Mouse (Mus musculus) testis, postnatal 10 days (tissue): ENCODE results near the gene Pigl.
"Not testable (repeated sequence)": the region's sequence is repeated elsewhere in the genome, so short reads cannot be mapped to it uniquely, and the experiment has no call there.

Experiments used
- DNase-seq: peaks from one replicate; pipeline ENCODE4 v3.0.0; 2021; ENCODE audit warnings: low spot score

Pigl gene

GRCm38 (mm10) chr11:62458276-62458724, at the start of gene Pigl, which contains the start of gene Ncor1:
Gene Pigl, plus strand, starts transcription at chr11:62458460.
Gene Ncor1, minus strand, starts transcription at chr11:62458541.
- peak; percentile 85 for DNase-seq

GRCm38 (mm10) chr11:62408848-62409247, 49.4 kb upstream of the Pigl start:
- no peak for DNase-seq

- DNase-seq, result no peak
Measured at GRCm38 (mm10) chr11:62409611-62410010, 48.6 kb upstream of the Pigl start.

- no peak for DNase-seq
Measured at GRCm38 (mm10) chr11:62415026-62415425, 43.2 kb upstream of the Pigl start.

- DNase-seq, result no peak
Measured at GRCm38 (mm10) chr11:62424525-62424924, 33.7 kb upstream of the Pigl start.

GRCm38 (mm10) chr11:62426266-62426665, 32.0 kb upstream of the Pigl start:
- DNase-seq, result no peak

GRCm38 (mm10) chr11:62427105-62427504, 31.2 kb upstream of the Pigl start:
- no peak for DNase-seq

GRCm38 (mm10) chr11:62432211-62432610, 26.0 kb upstream of the Pigl start:
- no peak for DNase-seq

- DNase-seq, result no peak
Measured at GRCm38 (mm10) chr11:62440670-62441315, 17.5 kb upstream of the Pigl start.

GRCm38 (mm10) chr11:62445799-62446198, 12.5 kb upstream of the Pigl start:
- DNase-seq, result no peak

GRCm38 (mm10) chr11:62448971-62449370, 9.3 kb upstream of the Pigl start:
- no peak for DNase-seq

- no peak for DNase-seq
Measured at GRCm38 (mm10) chr11:62455193-62455592, 3.1 kb upstream of the Pigl start.

- no peak for DNase-seq
Measured at GRCm38 (mm10) chr11:62456021-62456482, 2.2 kb upstream of the Pigl start.

- peak; percentile 70 for DNase-seq
Measured at GRCm38 (mm10) chr11:62456483-62457172, 1.6 kb upstream of the Pigl start.

GRCm38 (mm10) chr11:62457241-62457890, 894 bp upstream of the Pigl start:
- peak; percentile 90 for DNase-seq

- DNase-seq, result no peak
Measured at GRCm38 (mm10) chr11:62457891-62458270, 379 bp upstream of the Pigl start.

GRCm38 (mm10) chr11:62458780-62459179, 520 bp downstream of the Pigl start:
- no peak for DNase-seq

- not testable (repeated sequence) for DNase-seq
Measured at GRCm38 (mm10) chr11:62462529-62462928, 4.3 kb downstream of the Pigl start.

GRCm38 (mm10) chr11:62463225-62463915, 5.1 kb downstream of the Pigl start:
- no peak for DNase-seq

GRCm38 (mm10) chr11:62464696-62465095, 6.4 kb downstream of the Pigl start:
- no peak for DNase-seq

- no peak for DNase-seq
Measured at GRCm38 (mm10) chr11:62465849-62466248, 7.6 kb downstream of the Pigl start.

GRCm38 (mm10) chr11:62466546-62466945, 8.3 kb downstream of the Pigl start:
- DNase-seq, result no peak
